Mouse (Mus musculus) heart, adult 2 months (tissue): Measurements from ENCODE around the gene Prss29. TPM values are rescaled to one million over a fixed set of nuclear protein-coding genes. Genes with fewer than 3 reads are reported as not detected.

ENCODE experiments used
- DNase-seq, 2 experiments: peaks; one replicate each; pipeline ENCODE4 v3.0.0; 2021
- H3K27ac ChIP-seq: fragments of 200-600 bp; 2 replicates; pipeline ENCODE4 v1.8.1; 2022
- H3K27me3 ChIP-seq: fragments of 200-500 bp; 2 replicates; pipeline ENCODE4 v1.6.1; 2012; ENCODE audit warnings: mild to moderate bottlenecking, low read length, inconsistent platforms, mixed read lengths; ENCODE audit not compliant: control insufficient read depth, insufficient read depth
- H3K36me3 ChIP-seq: fragments of 200-500 bp; 2 replicates; pipeline ENCODE4 v1.6.1; 2012; ENCODE audit warnings: low read length, inconsistent platforms; ENCODE audit not compliant: control insufficient read depth, insufficient read depth
- H3K4me1 ChIP-seq: fragments of 200-500 bp; 2 replicates; pipeline ENCODE4 v1.6.1; 2011; ENCODE audit warnings: low read length; ENCODE audit not compliant: control insufficient read depth, insufficient read depth
- H3K4me3 ChIP-seq: fragments of 200-600 bp; 2 replicates; pipeline ENCODE4 v1.8.1; 2022
- H3K79me2 ChIP-seq: fragments of 200-500 bp; replicated peaks from 2 replicates; pipeline ENCODE4 v1.6.1; 2012; ENCODE audit warnings: mild to moderate bottlenecking, inconsistent platforms, low read length, moderate library complexity, mixed read lengths; ENCODE audit not compliant: control insufficient read depth, insufficient read depth
- H3K9ac ChIP-seq: fragments of 200-500 bp; 2 replicates; pipeline ENCODE4 v1.6.1; 2012; ENCODE audit warnings: low read depth, mild to moderate bottlenecking, control low read depth, inconsistent platforms, low read length, mixed read lengths
- CTCF ChIP-seq: fragments of 200-600 bp; IDR thresholded peaks from 2 replicates; pipeline ENCODE4 v1.8.1; 2022; ENCODE audit warnings: antibody characterized with exemption, mild to moderate bottlenecking, moderate library complexity
- EP300 ChIP-seq: fragments of 200-500 bp; IDR thresholded peaks from 2 replicates; pipeline ENCODE4 v1.6.1; 2011; ENCODE audit warnings: low read depth, low read length, control low read depth; ENCODE audit not compliant: insufficient read depth
- POLR2A ChIP-seq: fragments of 200-500 bp; IDR thresholded peaks from 2 replicates; pipeline ENCODE4 v1.6.1; 2011; ENCODE audit warnings: mild to moderate bottlenecking, low read depth, low read length, control low read depth; ENCODE audit not compliant: insufficient read depth
- WGBS: fragments of 180-500 bp; shearing (Covaris S2); methylation state at CpG from one replicate; pipeline ENCODE4 v1.1.7; 2018; 5-methylcytosine and 5-hydroxymethylcytosine counted together
- intact Hi-C: fragments of 180-260 bp; cut with DNase I; formaldehyde crosslinking; loops from one replicate; pipeline ENCODE4 v1.15.1; 2025
- polyA plus RNA-seq: library from polyadenylated mRNA; depleted of rRNA; stranded (reverse); fragments of >200 nt; gene quantifications from 2 replicates; pipeline ENCODE4 v1.2.3, GENCODE M21; 2012
- total RNA-seq, 2 experiments: library from RNA; stranded (reverse); gene quantifications; 2 replicates each; pipeline ENCODE4 v1.2.3; 2021

Prss29 gene
- total and polyA plus RNA-seq, 3 experiments: not detected

- intact Hi-C loops: no loop called here
- Histone ChIP-seq H3K27me3 (no peaks in the 10 kb centered on the region; the same call in none of the 2 replicates), H3K36me3 (no peaks in the 10 kb centered on the region), H3K27ac (no peak overlapping the region), H3K4me3 (no peak overlapping the region), H3K4me1 (no peaks in the 10 kb centered on the region), H3K9ac (no peak overlapping the region), H3K79me2 (no peaks in the 10 kb centered on the region)
- DNase-seq: no peak
- TF ChIP-seq CTCF (no peak), POLR2A (no peak)
- WGBS: 50% methylated on average over 9 of the region's 9 CpGs
Observed at GRCm38 (mm10) chr17:25332321-25332720, 13.9 kb downstream of the Prss29 start.

GRCm38 (mm10) chr17:25333943-25334342 is 15.5 kb downstream of the Prss29 start:
- Histone ChIP-seq H3K36me3 (no peaks in the 10 kb centered on the region), H3K4me1 (no peaks in the 10 kb centered on the region), H3K79me2 (no peaks in the 10 kb centered on the region), H3K4me3 (no peak overlapping the region), H3K9ac (no peak overlapping the region), H3K27me3 (no peaks in the 10 kb centered on the region; the same call in none of the 2 replicates), H3K27ac (no peak overlapping the region)
- DNase-seq: peak; percentile 11 to 47
- intact Hi-C loops: loop anchor here (1.0 kb wide), 2 partner anchors 29 to 136 kb away; no protein-coding TSS in a partner anchor
- TF ChIP-seq CTCF (peak; percentile 78), EP300 (0 out of 2 replicates have a peak, but pooled peaks have one; percentile 17), POLR2A (no peak)
- WGBS: 2% methylated on average over 8 of the region's 8 CpGs

GRCm38 (mm10) chr17:25338218-25338617 is 19.8 kb downstream of the Prss29 start:
- TF ChIP-seq POLR2A (no peak), EP300 (no peak)
- H3K4me3 ChIP-seq: no peak overlapping the region
- no peaks in the 10 kb centered on the region for H3K4me1 ChIP-seq
- DNase-seq: no peak
- H3K79me2 ChIP-seq: no peaks in the 10 kb centered on the region
- no peaks in the 10 kb centered on the region; the same call in 1 of the 2 replicates for H3K27me3 ChIP-seq
- H3K36me3 ChIP-seq: no peaks in the 10 kb centered on the region
- no peak overlapping the region for H3K27ac ChIP-seq
- intact Hi-C loops: no loop called here
- WGBS: 88% methylated on average over 4 of the region's 4 CpGs
- H3K9ac ChIP-seq: no peak overlapping the region

GRCm38 (mm10) chr17:25340003-25340402 is 21.5 kb downstream of the Prss29 start:
- Histone ChIP-seq H3K9ac (no peak overlapping the region), H3K36me3 (no peaks in the 10 kb centered on the region), H3K79me2 (no peaks in the 10 kb centered on the region), H3K4me1 (no peaks in the 10 kb centered on the region), H3K4me3 (no peak overlapping the region), H3K27me3 (no peaks in the 10 kb centered on the region; the same call in 1 of the 2 replicates), H3K27ac (no peak overlapping the region)
- TF ChIP-seq POLR2A (no peak), EP300 (no peak), CTCF (no peak)
- DNase-seq: no peak
- WGBS: 81% methylated on average over 6 of the region's 6 CpGs
- intact Hi-C loops: no loop called here

GRCm38 (mm10) chr17:25341490-25341889 is 23.0 kb downstream of the Prss29 start:
- no peak overlapping the region for H3K9ac ChIP-seq
- 62% methylated on average over 3 of the region's 3 CpGs for WGBS
- no peaks in the 10 kb centered on the region for H3K36me3 ChIP-seq
- intact Hi-C loops: no loop called here
- no peaks in the 10 kb centered on the region for H3K4me1 ChIP-seq
- no peak for DNase-seq
- no peak for TF ChIP-seq POLR2A
- H3K79me2 ChIP-seq: no peaks in the 10 kb centered on the region
- no peak overlapping the region for H3K4me3 ChIP-seq
- H3K27ac ChIP-seq: no peak overlapping the region
- no peaks in the 10 kb centered on the region; the same call in 1 of the 2 replicates for H3K27me3 ChIP-seq

- Histone ChIP-seq H3K4me3 (no peak within 1 kb of the TSS), H3K36me3 (no peaks in the 10 kb centered on the region), H3K4me1 (no peaks in the 10 kb centered on the region), H3K27ac (no peak within 1 kb of the TSS), H3K27me3 (no peaks in the 10 kb centered on the region), H3K79me2 (no peaks in the 10 kb centered on the region), H3K9ac (no peak within 1 kb of the TSS)
- intact Hi-C loops: no loop called here
- TF ChIP-seq EP300: no peak
- TF ChIP-seq POLR2A: no peak
- TF ChIP-seq CTCF: no peak
- DNase-seq: no peak
- WGBS: 71% methylated on average over 4 of the region's 4 CpGs
Observed at GRCm38 (mm10) chr17:25345462-25345861, 27.0 kb downstream of the Prss29 start, which contains the start of gene Tpsab1. Tpsab1 (minus strand) TSS chr17:25345562.
